Comparison of ENCODE assay signal across 29 mouse cellular contexts in genomic region chr1:26649704-26650388, GRCm38 (mm10). TPM values are rescaled to one million over a fixed set of nuclear protein-coding genes. Genes with fewer than 3 reads are reported as not detected.
DNase-seq lines count a peak whose midpoint lies in the region; ATAC-seq and TF ChIP-seq lines count a peak whose summit lies in the region.
"Had no signal": no experiment of that assay in that cellular context is flagged by ENCODE, and none has a peak within 500 bp of the region (broad histone marks: within the 10 kb centered on the region; RNA-seq: fewer than 3 reads in every experiment).

No protein-coding gene starts in this region.

- no peaks in the 10 kb centered on the region for H3K4me1 ChIP-seq in forebrain, postnatal 0 days (ENCODE audit: insufficient read depth)
- peaks cover 6% of the 10 kb centered on the region for H3K4me1 ChIP-seq in forebrain, embryonic 10.5 days
- 0 out of 2 replicates have a peak, but pooled peaks cover 3% of the 10 kb centered on the region for H3K4me1 ChIP-seq in midbrain, embryonic 14.5 days (ENCODE audit: control insufficient read depth, insufficient read depth, low read length)
- H3K4me1 ChIP-seq: hindbrain, embryonic 15.5 days; limb, embryonic 13.5 days; liver, embryonic 12.5 days had no signal

- no peak for TF ChIP-seq POLR2A in brain, embryonic 14.5 days (IDR thresholded peaks at IDR 0.05; ENCODE audit: borderline replicate concordance, extremely low read depth, insufficient read depth, insufficient read length, poor library complexity, severe bottlenecking)

- TF ChIP-seq CTCF in forebrain, postnatal 0 days (IDR thresholded peaks at IDR 0.05; ENCODE audit: low read depth), result no peak
- TF ChIP-seq CTCF in brain, embryonic 14.5 days (IDR thresholded peaks at IDR 0.05; ENCODE audit: borderline replicate concordance, extremely low read depth, insufficient read depth, insufficient read length), result no peak

- no peak overlapping the region for H3K27ac ChIP-seq in forebrain, postnatal 0 days (ENCODE audit: low read depth, low read length)
- H3K27ac ChIP-seq in forebrain, embryonic 10.5 days, result no peak overlapping the region
- no peak overlapping the region for H3K27ac ChIP-seq in midbrain, embryonic 14.5 days (replicated peaks; ENCODE audit: low read depth, low read length)
- H3K27ac ChIP-seq: hindbrain, embryonic 15.5 days; layer of hippocampus, adult 2 months; limb, embryonic 13.5 days; liver, embryonic 12.5 days had no signal

- no peaks in the 10 kb centered on the region for H3K36me3 ChIP-seq in forebrain, postnatal 0 days (ENCODE audit: insufficient read depth)
- H3K36me3 ChIP-seq in forebrain, embryonic 10.5 days (replicated peaks), result no peaks in the 10 kb centered on the region
- no peaks in the 10 kb centered on the region for H3K36me3 ChIP-seq in midbrain, embryonic 14.5 days (ENCODE audit: control insufficient read depth, insufficient read depth, low read length)
- H3K36me3 ChIP-seq: hindbrain, embryonic 15.5 days; limb, embryonic 13.5 days; liver, embryonic 12.5 days had no signal

- no peak overlapping the region for H3K9ac ChIP-seq in forebrain, postnatal 0 days
- no peak overlapping the region for H3K9ac ChIP-seq in midbrain, embryonic 14.5 days (replicated peaks; ENCODE audit: low read length)
- H3K9ac ChIP-seq: hindbrain, embryonic 15.5 days; limb, embryonic 13.5 days; liver, embryonic 12.5 days had no signal

- no peak overlapping the region for H3K4me3 ChIP-seq in forebrain, postnatal 0 days (ENCODE audit: low read depth, low read length)
- no peak overlapping the region for H3K4me3 ChIP-seq in forebrain, embryonic 10.5 days
- H3K4me3 ChIP-seq in midbrain, embryonic 14.5 days (replicated peaks; ENCODE audit: low read depth, low read length), result no peak overlapping the region
- H3K4me3 ChIP-seq: hindbrain, embryonic 15.5 days; layer of hippocampus, adult 2 months; limb, embryonic 13.5 days; liver, embryonic 12.5 days had no signal

- H3K27me3 ChIP-seq in forebrain, postnatal 0 days (ENCODE audit: insufficient read depth, low read length), result no peaks in the 10 kb centered on the region
- H3K27me3 ChIP-seq in forebrain, embryonic 10.5 days (ENCODE audit: poor library complexity, severe bottlenecking), result no peaks in the 10 kb centered on the region
- H3K27me3 ChIP-seq in midbrain, embryonic 14.5 days (ENCODE audit: control insufficient read depth, insufficient read depth, low read length), result no peaks in the 10 kb centered on the region
- H3K27me3 ChIP-seq: hindbrain, embryonic 15.5 days; limb, embryonic 13.5 days; liver, embryonic 12.5 days had no signal

- WGBS in forebrain, postnatal 0 days, result 35% methylated on average over 1 of the region's 1 CpGs
- 42% methylated on average over 1 of the region's 1 CpGs for WGBS in forebrain, embryonic 10.5 days
- WGBS in midbrain, embryonic 14.5 days, result 31% methylated on average over 1 of the region's 1 CpGs

- DNase-seq in cerebellum, postnatal 10 days, result peak; percentile 14 to 38
- DNase-seq in cerebellum, adult 8-10 months, result no peak
- DNase-seq in forebrain, postnatal 0 days, result peak; percentile 3
- DNase-seq in forebrain, embryonic 10.5 days (ENCODE audit: extremely low spot score, low spot score), result no peak
- DNase-seq in brain, embryonic 14.5 days (ENCODE audit: low read depth), result peak; percentile 72
- DNase-seq in midbrain, embryonic 14.5 days, result peak; percentile 69
- DNase-seq in layer of hippocampus, postnatal 25 days (ENCODE audit: extremely low spot score in 1 of 2, low spot score in 1 of 2), result no peak
- no peak for DNase-seq in lung, postnatal 25 days (ENCODE audit: low spot score)
- DNase-seq: adrenal gland, postnatal 10 days; cerebellum, adult 9-11 months; gastrocnemius, postnatal 10 days; kidney, adult 9 months; kidney, postnatal 14 days; lung, adult 18-20 months; lung, postnatal 10 days; thymus, postnatal 4 days had no signal

- ATAC-seq in forebrain, postnatal 0 days, result no peak
- ATAC-seq in midbrain, embryonic 14.5 days (ENCODE audit: low FRiP score, low TSS enrichment), result peak; percentile 71
- ATAC-seq: intestine, embryonic 16.5 days; liver, embryonic 12.5 days had no signal

- H3K4me2 ChIP-seq in forebrain, postnatal 0 days (ENCODE audit: low read depth), result no peak overlapping the region
- H3K4me2 ChIP-seq in midbrain, embryonic 14.5 days (ENCODE audit: low read length), result no peak overlapping the region
- H3K4me2 ChIP-seq: heart, embryonic 11.5 days; hindbrain, embryonic 15.5 days; limb, embryonic 13.5 days; liver, embryonic 12.5 days had no signal

- H3K9me3 ChIP-seq in forebrain, postnatal 0 days (ENCODE audit: low read length), result no peaks in the 10 kb centered on the region
- no peaks in the 10 kb centered on the region for H3K9me3 ChIP-seq in forebrain, embryonic 10.5 days
- H3K9me3 ChIP-seq in midbrain, embryonic 14.5 days (ENCODE audit: control insufficient read depth, low read length), result no peaks in the 10 kb centered on the region
- H3K9me3 ChIP-seq: hindbrain, embryonic 15.5 days; limb, embryonic 13.5 days; liver, embryonic 12.5 days had no signal

RNA-seq across cellular contexts. Expression of gene 4931408C20Rik, which starts 37.4 kb away (rescaled TPM):
- not detected in 2 replicates for total RNA-seq in forebrain, postnatal 0 days (2014; rRNA removed)
- not detected in 2 replicates for polyA plus RNA-seq in forebrain, postnatal 0 days (2015; fragmentation: Nextera tagmentation; extraction: Ambion mirVana)
- not detected in 2 replicates for polyA plus RNA-seq in forebrain, embryonic 10.5 days (2016; fragmentation: Nextera tagmentation; extraction: Ambion mirVana)
- not detected in 2 replicates for polyA plus RNA-seq in brain, embryonic 14.5 days (2012; rRNA removed)
- polyA plus RNA-seq in midbrain, embryonic 14.5 days (2014; fragmentation: Nextera tagmentation; extraction: Ambion mirVana), result not detected in 2 replicates
- not detected for total RNA-seq in layer of hippocampus, postnatal 25 days (2021)
- total RNA-seq: adrenal gland, postnatal 10 days; gastrocnemius, postnatal 10 days; granulocyte monocyte progenitor cell, adult 5-6 weeks; layer of hippocampus, adult 2 months; left cerebral cortex, postnatal 25 days; megakaryocyte progenitor cell, adult 5-6 weeks had no signal
- polyA plus RNA-seq: forebrain, embryonic 11.5 days; heart, embryonic 11.5 days; heart, postnatal 0 days; hindbrain, embryonic 15.5 days; intestine, embryonic 16.5 days; limb, embryonic 13.5 days; liver, embryonic 12.5 days; neural tube, embryonic 11.5 days; spleen, adult 2 months had no signal

Comparison
In these comparisons a context has a peak if more than half of its experiments do, and no peak if none do; other contexts are left out.
1. DNase-seq: peak in cerebellum, postnatal 10 days (2 of 2), forebrain, postnatal 0 days (single experiment), brain, embryonic 14.5 days (single experiment) and midbrain, embryonic 14.5 days (single experiment); none in cerebellum, adult 8-10 months (single experiment), forebrain, embryonic 10.5 days (single experiment), layer of hippocampus, postnatal 25 days (0 of 2) and lung, postnatal 25 days (single experiment).